Mouse (Mus musculus): ENCODE measurements around the gene Xab2. TPM values are rescaled to one million over a fixed set of nuclear protein-coding genes. Genes with fewer than 3 reads are reported as not detected.

Xab2 gene
- polyA plus RNA-seq (2015; fragmentation: Nextera tagmentation; extraction: Ambion mirVana), result 75.2 and 76.9 TPM in 2 replicates

- H3K27ac ChIP-seq (ENCODE audit: low read length), result no peak within 1 kb of the TSS
- H3K4me2 ChIP-seq (replicated peaks; ENCODE audit: low read depth, low read length), result peak within 1 kb of the TSS; percentile 81
- peak within 1 kb of the TSS; percentile 79 for H3K4me3 ChIP-seq (ENCODE audit: low read length)
- H3K9me3 ChIP-seq (ENCODE audit: low read length), result no peaks in the 10 kb centered on the region
- no peaks in the 10 kb centered on the region for H3K27me3 ChIP-seq (ENCODE audit: insufficient read depth, low read length)
- peaks cover 15% of the 10 kb centered on the region for H3K36me3 ChIP-seq (ENCODE audit: insufficient read depth, low read length)
- under 1% methylated on average over 37 of the region's 37 CpGs for WGBS
- peaks cover 13% of the 10 kb centered on the region for H3K4me1 ChIP-seq (ENCODE audit: insufficient read depth, low read length)
- ATAC-seq (ENCODE audit: low FRiP score, low TSS enrichment), result peak; percentile 98
- H3K9ac ChIP-seq (replicated peaks; ENCODE audit: low read length), result peak within 1 kb of the TSS; percentile 88
Observed at GRCm38 (mm10) chr8:3621199-3621970, at the start of gene Xab2, which contains the start of gene Pet100. TSS of gene Xab2 (minus strand) at chr8:3621316. TSS of gene Pet100 (plus strand) at chr8:3621548.

GRCm38 (mm10) chr8:3670388-3670787 lies 49.3 kb upstream of the Xab2 start:
- peaks cover 6% of the 10 kb centered on the region; the same call in 1 of the 2 replicates for H3K4me1 ChIP-seq (ENCODE audit: insufficient read depth, low read length)
- WGBS, result 78% methylated on average over 2 of the region's 2 CpGs
- H3K4me2 ChIP-seq (replicated peaks; ENCODE audit: low read depth, low read length), result no peak overlapping the region
- no peaks in the 10 kb centered on the region for H3K27me3 ChIP-seq (ENCODE audit: insufficient read depth, low read length)
- no peak overlapping the region for H3K4me3 ChIP-seq (ENCODE audit: low read length)
- H3K36me3 ChIP-seq (ENCODE audit: insufficient read depth, low read length), result no peaks in the 10 kb centered on the region
- ATAC-seq (ENCODE audit: low FRiP score, low TSS enrichment), result no peak
- no peaks in the 10 kb centered on the region for H3K9me3 ChIP-seq (ENCODE audit: low read length)
- no peak overlapping the region for H3K9ac ChIP-seq (replicated peaks; ENCODE audit: low read length)
- no peak overlapping the region for H3K27ac ChIP-seq (ENCODE audit: low read length)

GRCm38 (mm10) chr8:3665507-3665906 lies 44.4 kb upstream of the Xab2 start, which contains the start of gene Mcemp1:
TSS of gene Mcemp1 (plus strand) at chr8:3665754.
- Histone ChIP-seq H3K36me3 (ENCODE audit: insufficient read depth, low read length) (no peaks in the 10 kb centered on the region), H3K27me3 (ENCODE audit: insufficient read depth, low read length) (no peaks in the 10 kb centered on the region), H3K9ac (replicated peaks; ENCODE audit: low read length) (no peak within 1 kb of the TSS), H3K4me3 (ENCODE audit: low read length) (no peak within 1 kb of the TSS), H3K4me1 (ENCODE audit: insufficient read depth, low read length) (no peaks in the 10 kb centered on the region), H3K27ac (ENCODE audit: low read length) (no peak within 1 kb of the TSS), H3K9me3 (ENCODE audit: low read length) (no peaks in the 10 kb centered on the region), H3K4me2 (replicated peaks; ENCODE audit: low read depth, low read length) (no peak within 1 kb of the TSS)
- WGBS, result 59% methylated on average over 6 of the region's 6 CpGs
- no peak for ATAC-seq (ENCODE audit: low FRiP score, low TSS enrichment)

- H3K4me1 ChIP-seq (ENCODE audit: insufficient read depth, low read length), result no peaks in the 10 kb centered on the region
- no peak overlapping the region for H3K4me2 ChIP-seq (replicated peaks; ENCODE audit: low read depth, low read length)
- no peaks in the 10 kb centered on the region for H3K27me3 ChIP-seq (ENCODE audit: insufficient read depth, low read length)
- H3K4me3 ChIP-seq (ENCODE audit: low read length), result no peak overlapping the region
- no peak for ATAC-seq (ENCODE audit: low FRiP score, low TSS enrichment)
- H3K9ac ChIP-seq (replicated peaks; ENCODE audit: low read length), result no peak overlapping the region
- no peaks in the 10 kb centered on the region for H3K9me3 ChIP-seq (ENCODE audit: low read length)
- H3K27ac ChIP-seq (ENCODE audit: low read length), result no peak overlapping the region
- WGBS, result 64% methylated on average over 5 of the region's 5 CpGs
- no peaks in the 10 kb centered on the region for H3K36me3 ChIP-seq (ENCODE audit: insufficient read depth, low read length)
Observed at GRCm38 (mm10) chr8:3664405-3664804, 43.3 kb upstream of the Xab2 start.

GRCm38 (mm10) chr8:3660889-3661288 lies 39.8 kb upstream of the Xab2 start:
- Histone ChIP-seq H3K27me3 (ENCODE audit: insufficient read depth, low read length) (no peaks in the 10 kb centered on the region), H3K4me2 (replicated peaks; ENCODE audit: low read depth, low read length) (no peak overlapping the region), H3K36me3 (ENCODE audit: insufficient read depth, low read length) (no peaks in the 10 kb centered on the region), H3K27ac (ENCODE audit: low read length) (no peak overlapping the region), H3K9me3 (ENCODE audit: low read length) (no peaks in the 10 kb centered on the region), H3K4me3 (ENCODE audit: low read length) (no peak overlapping the region), H3K4me1 (ENCODE audit: insufficient read depth, low read length) (no peaks in the 10 kb centered on the region), H3K9ac (replicated peaks; ENCODE audit: low read length) (no peak overlapping the region)
- 86% methylated on average over 8 of the region's 8 CpGs for WGBS
- ATAC-seq (ENCODE audit: low FRiP score, low TSS enrichment), result no peak

GRCm38 (mm10) chr8:3656725-3657381 lies 35.7 kb upstream of the Xab2 start:
- 8% methylated on average over 7 of the region's 7 CpGs for WGBS
- Histone ChIP-seq H3K4me2 (replicated peaks; ENCODE audit: low read depth, low read length) (no peak overlapping the region), H3K4me1 (ENCODE audit: insufficient read depth, low read length) (no peaks in the 10 kb centered on the region), H3K27ac (ENCODE audit: low read length) (no peak overlapping the region), H3K4me3 (ENCODE audit: low read length) (no peak overlapping the region), H3K9ac (replicated peaks; ENCODE audit: low read length) (no peak overlapping the region), H3K36me3 (ENCODE audit: insufficient read depth, low read length) (no peaks in the 10 kb centered on the region), H3K9me3 (ENCODE audit: low read length) (no peaks in the 10 kb centered on the region), H3K27me3 (ENCODE audit: insufficient read depth, low read length) (no peaks in the 10 kb centered on the region)
- peak; percentile 71; the same call in 1 of the 2 replicates for ATAC-seq (ENCODE audit: low FRiP score, low TSS enrichment)

- H3K9ac ChIP-seq (replicated peaks; ENCODE audit: low read length), result no peak within 1 kb of the TSS
- no peaks in the 10 kb centered on the region for H3K36me3 ChIP-seq (ENCODE audit: insufficient read depth, low read length)
- H3K4me1 ChIP-seq (ENCODE audit: insufficient read depth, low read length), result no peaks in the 10 kb centered on the region
- no peaks in the 10 kb centered on the region for H3K9me3 ChIP-seq (ENCODE audit: low read length)
- H3K4me3 ChIP-seq (ENCODE audit: low read length), result no peak within 1 kb of the TSS
- no peak within 1 kb of the TSS for H3K27ac ChIP-seq (ENCODE audit: low read length)
- H3K4me2 ChIP-seq (replicated peaks; ENCODE audit: low read depth, low read length), result no peak within 1 kb of the TSS
- no peaks in the 10 kb centered on the region for H3K27me3 ChIP-seq (ENCODE audit: insufficient read depth, low read length)
- 72% methylated on average over 3 of the region's 3 CpGs for WGBS
- peak; percentile 49 for ATAC-seq (ENCODE audit: low FRiP score, low TSS enrichment)
Observed at GRCm38 (mm10) chr8:3655526-3655925, 34.4 kb upstream of the Xab2 start, which contains the start of gene Retn. TSS of gene Retn (plus strand) at chr8:3655770.

- H3K9me3 ChIP-seq (ENCODE audit: low read length), result no peaks in the 10 kb centered on the region
- H3K4me1 ChIP-seq (ENCODE audit: insufficient read depth, low read length), result no peaks in the 10 kb centered on the region
- ATAC-seq (ENCODE audit: low FRiP score, low TSS enrichment), result 0 out of 2 replicates have a peak, but pooled peaks have one; percentile 29
- H3K4me3 ChIP-seq (ENCODE audit: low read length), result no peak overlapping the region
- H3K4me2 ChIP-seq (replicated peaks; ENCODE audit: low read depth, low read length), result no peak overlapping the region
- H3K27ac ChIP-seq (ENCODE audit: low read length), result no peak overlapping the region
- no peaks in the 10 kb centered on the region for H3K27me3 ChIP-seq (ENCODE audit: insufficient read depth, low read length)
- H3K9ac ChIP-seq (replicated peaks; ENCODE audit: low read length), result no peak overlapping the region
- 71% methylated on average over 11 of the region's 11 CpGs for WGBS
- H3K36me3 ChIP-seq (ENCODE audit: insufficient read depth, low read length), result no peaks in the 10 kb centered on the region
Observed at GRCm38 (mm10) chr8:3654726-3655508, 33.8 kb upstream of the Xab2 start.

GRCm38 (mm10) chr8:3652845-3653244 lies 31.7 kb upstream of the Xab2 start:
- H3K27me3 ChIP-seq (ENCODE audit: insufficient read depth, low read length), result no peaks in the 10 kb centered on the region
- H3K4me1 ChIP-seq (ENCODE audit: insufficient read depth, low read length), result no peaks in the 10 kb centered on the region
- H3K36me3 ChIP-seq (ENCODE audit: insufficient read depth, low read length), result no peaks in the 10 kb centered on the region
- no peak overlapping the region for H3K4me2 ChIP-seq (replicated peaks; ENCODE audit: low read depth, low read length)
- WGBS, result 70% methylated on average over 3 of the region's 3 CpGs
- H3K27ac ChIP-seq (ENCODE audit: low read length), result no peak overlapping the region
- no peaks in the 10 kb centered on the region for H3K9me3 ChIP-seq (ENCODE audit: low read length)
- H3K4me3 ChIP-seq (ENCODE audit: low read length), result no peak overlapping the region
- no peak for ATAC-seq (ENCODE audit: low FRiP score, low TSS enrichment)
- H3K9ac ChIP-seq (replicated peaks; ENCODE audit: low read length), result no peak overlapping the region

All from kidney, embryonic 16.5 days (tissue).